Mouse (Mus musculus) left cerebral cortex, postnatal 10 days (tissue): ENCODE measurements around the gene Gm9573. TPM values are rescaled to one million over a fixed set of nuclear protein-coding genes. Genes with fewer than 3 reads are reported as not detected.
A peak's percentile ranks its signal among the peaks of the same experiment; 100 is the strongest.

Experiments used
- DNase-seq, 2 experiments: peaks; one replicate each; pipeline ENCODE4 v3.0.0; 2021 to 2022; ENCODE audit warnings: low spot score in 2 of 2, mixed read lengths in 1 of 2; ENCODE audit errors: extremely low spot score in 1 of 2
- intact Hi-C: fragments of 180-260 bp; cut with DNase I; formaldehyde crosslinking; loops from one replicate; pipeline ENCODE4 v1.15.1; 2025
- total RNA-seq, 2 experiments: library from RNA; stranded (reverse); gene quantifications; 2 replicates each; pipeline ENCODE4 v1.2.3; 2021

Gm9573 gene
- total RNA-seq: not detected

- no peak for DNase-seq
- intact Hi-C loops: no loop called here
These were observed at the start of gene Gm9573 for GRCm38 (mm10) chr17:35626537-35626936. TSS of gene Gm9573 (minus strand) at chr17:35626637.

- intact Hi-C loops: no loop called here
- peak; percentile 92 to 94 for DNase-seq
These were observed 47.1 kb upstream of the Gm9573 start, which contains the start of gene Gtf2h4 for GRCm38 (mm10) chr17:35673416-35674035. TSS of gene Gtf2h4 (minus strand) at chr17:35673739.

DNA sequence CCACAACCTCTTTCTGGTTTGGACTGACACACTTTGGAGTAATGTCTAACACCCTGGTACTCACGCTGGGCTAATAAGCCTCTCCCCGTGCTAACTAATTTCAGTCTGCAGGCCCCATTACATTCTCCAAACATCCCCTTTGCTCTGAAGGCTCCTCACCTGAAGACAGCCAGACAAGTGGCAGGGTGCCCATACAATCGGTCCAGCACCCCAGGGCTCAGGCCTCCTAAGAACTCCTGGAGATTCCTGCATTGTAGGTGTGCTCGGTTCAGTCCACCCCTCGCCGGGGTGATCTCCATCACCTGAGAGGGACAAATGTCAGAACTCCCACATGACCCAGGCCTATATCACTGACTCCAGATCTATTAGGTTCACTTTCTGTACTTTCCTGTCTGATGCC is 46.1 kb upstream of the Gm9573 start:
- intact Hi-C loops: no loop called here
- DNase-seq: no peak

DNA sequence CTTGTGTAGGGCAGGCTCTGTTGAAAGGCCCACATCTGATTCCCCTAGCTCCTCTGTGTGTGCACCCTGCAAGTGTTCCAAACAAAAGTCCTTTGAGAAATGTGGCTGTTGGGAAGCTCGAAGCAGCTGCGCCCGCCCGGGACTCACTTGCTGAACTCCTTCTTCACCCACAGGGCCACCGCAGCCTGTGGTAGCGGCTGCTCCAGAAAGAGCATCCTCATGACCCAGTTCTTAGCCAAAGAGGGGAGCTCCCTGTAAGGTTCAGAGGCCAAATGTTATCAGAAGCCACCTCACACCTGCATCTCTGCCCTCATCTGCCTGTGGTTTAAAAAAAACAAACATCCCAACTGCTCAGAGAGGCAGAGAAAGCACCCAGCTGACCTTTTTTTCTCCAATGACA is 45.4 kb upstream of the Gm9573 start:
- intact Hi-C loops: no loop called here

DNA sequence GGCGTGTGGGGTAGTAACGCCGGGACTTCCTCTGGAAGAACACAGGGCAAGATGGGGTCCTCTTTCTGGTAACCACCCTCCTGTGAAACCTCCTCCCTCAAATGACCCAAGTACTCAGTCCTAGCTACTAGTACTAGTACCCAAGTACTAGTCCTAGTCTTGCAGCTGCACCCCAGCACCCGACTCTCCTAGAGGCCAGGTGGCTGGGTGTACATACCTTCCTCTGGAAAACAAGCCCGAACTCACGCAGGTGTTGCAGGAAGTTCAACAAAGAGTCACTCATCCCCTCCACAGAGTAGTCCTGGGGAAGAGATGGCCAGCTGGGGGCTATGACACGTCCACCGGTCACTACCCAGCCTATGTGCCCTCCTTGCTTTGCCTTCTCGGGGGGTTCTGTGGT is 43.3 kb upstream of the Gm9573 start:
- no peak for DNase-seq
- intact Hi-C loops: no loop called here

More for the DNA sequence above, 45.4 kb upstream of the Gm9573 start:
- DNase-seq: no peak

GRCm38 (mm10) chr17:35667334-35668065 is 41.1 kb upstream of the Gm9573 start, which contains the start of gene Vars2:
TSS of gene Vars2 (minus strand) at chr17:35667592.
- DNase-seq: peak; percentile 96
- intact Hi-C loops: no loop called here

DNA sequence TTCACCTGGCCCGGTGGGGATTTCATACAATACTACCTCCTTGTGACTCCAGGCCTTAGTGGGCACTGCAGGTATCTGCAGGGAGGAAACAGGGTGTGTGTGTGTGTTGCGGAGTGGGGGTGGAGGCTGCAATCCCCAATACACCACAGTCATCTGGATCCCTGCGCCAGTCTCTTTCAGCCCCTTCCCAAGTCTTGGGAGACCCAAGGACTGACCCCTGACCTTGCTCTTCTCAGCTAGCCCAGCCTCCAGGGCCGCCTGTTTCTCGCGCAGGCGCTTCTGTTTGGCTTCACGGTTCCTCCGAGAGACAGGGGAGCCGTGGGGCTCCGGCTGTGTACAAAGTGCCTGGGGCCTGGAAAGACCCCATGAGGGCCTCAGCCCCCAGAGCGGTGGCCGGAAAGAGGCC is 40.4 kb upstream of the Gm9573 start:
- intact Hi-C loops: no loop called here
- peak; percentile 29 to 56 for DNase-seq

DNA sequence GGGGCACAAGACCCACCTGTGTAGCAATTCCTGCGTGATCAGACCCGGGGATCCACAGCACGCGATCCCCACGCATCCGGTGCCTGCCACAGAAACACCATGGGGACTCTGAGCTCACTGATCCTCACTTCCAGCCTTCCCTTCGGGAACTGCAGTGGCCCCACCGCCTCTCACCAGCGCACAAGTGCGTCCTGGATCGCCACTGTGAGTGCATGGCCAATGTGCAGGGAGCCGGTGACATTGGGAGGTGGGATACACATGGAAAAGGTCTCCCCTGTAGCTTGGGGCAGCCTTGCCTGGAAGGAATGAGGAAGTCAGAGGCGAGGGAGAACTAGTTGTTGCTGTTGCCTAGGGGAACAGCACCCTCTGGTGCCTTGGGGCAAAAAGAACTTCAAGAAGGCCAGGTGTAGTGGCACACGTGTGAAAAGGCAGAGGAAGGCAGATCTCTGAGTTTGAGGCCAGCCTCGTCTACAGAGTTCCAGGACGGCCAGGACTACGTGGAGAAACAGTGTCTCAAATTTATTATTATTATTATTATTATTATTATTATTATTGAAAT is 39.6 kb upstream of the Gm9573 start:
- peak in 1 of 2 experiments; percentile 44 for DNase-seq
- intact Hi-C loops: no loop called here

GRCm38 (mm10) chr17:35653086-35653485 is 26.6 kb upstream of the Gm9573 start:
- intact Hi-C loops: no loop called here

GRCm38 (mm10) chr17:35649429-35649828 is 23.0 kb upstream of the Gm9573 start:
- intact Hi-C loops: no loop called here
- no peak for DNase-seq

More at GRCm38 (mm10) chr17:35653086-35653485, 26.6 kb upstream of the Gm9573 start:
- no peak for DNase-seq

DNA sequence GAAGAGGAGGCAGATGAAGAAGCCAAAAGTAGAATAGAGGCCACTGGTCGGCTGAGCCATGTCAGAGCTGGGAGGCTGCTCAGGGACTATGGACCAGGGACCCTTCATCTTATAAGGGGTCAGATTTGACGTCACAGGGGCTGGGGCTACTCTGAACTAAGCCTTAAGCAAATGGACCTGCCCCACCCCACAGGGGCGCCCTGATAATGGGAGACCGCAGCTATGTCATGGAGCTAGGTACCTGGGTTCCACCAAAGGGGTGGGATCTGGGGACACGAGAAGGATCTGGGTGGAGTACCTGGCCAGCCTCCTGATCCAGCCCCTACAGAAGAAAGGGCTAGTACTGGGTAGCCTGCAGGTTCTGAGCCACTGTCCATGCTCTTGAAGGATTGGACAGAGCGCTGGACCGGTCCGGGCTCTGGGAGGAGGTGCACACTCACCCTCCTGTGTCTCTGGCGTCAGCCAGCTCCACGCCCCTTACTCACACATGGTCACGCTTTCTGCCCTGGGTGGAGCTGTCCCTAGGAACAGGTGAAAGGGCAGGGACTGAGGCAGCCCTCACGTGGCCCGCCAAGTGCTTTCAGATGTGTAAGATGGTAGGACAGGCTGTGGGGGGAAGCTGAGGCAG is 17.3 kb upstream of the Gm9573 start, which contains the start of gene Mucl3:
Mucl3 (minus strand) TSS at position 87 of the 628 bp plus-strand sequence.
- intact Hi-C loops: no loop called here
- DNase-seq: no peak

- intact Hi-C loops: loop anchor here (5.0 kb wide), 1 partner anchor 98 kb away; no protein-coding TSS in a partner anchor
These were observed 12.9 kb upstream of the Gm9573 start for GRCm38 (mm10) chr17:35639352-35639751.

DNA sequence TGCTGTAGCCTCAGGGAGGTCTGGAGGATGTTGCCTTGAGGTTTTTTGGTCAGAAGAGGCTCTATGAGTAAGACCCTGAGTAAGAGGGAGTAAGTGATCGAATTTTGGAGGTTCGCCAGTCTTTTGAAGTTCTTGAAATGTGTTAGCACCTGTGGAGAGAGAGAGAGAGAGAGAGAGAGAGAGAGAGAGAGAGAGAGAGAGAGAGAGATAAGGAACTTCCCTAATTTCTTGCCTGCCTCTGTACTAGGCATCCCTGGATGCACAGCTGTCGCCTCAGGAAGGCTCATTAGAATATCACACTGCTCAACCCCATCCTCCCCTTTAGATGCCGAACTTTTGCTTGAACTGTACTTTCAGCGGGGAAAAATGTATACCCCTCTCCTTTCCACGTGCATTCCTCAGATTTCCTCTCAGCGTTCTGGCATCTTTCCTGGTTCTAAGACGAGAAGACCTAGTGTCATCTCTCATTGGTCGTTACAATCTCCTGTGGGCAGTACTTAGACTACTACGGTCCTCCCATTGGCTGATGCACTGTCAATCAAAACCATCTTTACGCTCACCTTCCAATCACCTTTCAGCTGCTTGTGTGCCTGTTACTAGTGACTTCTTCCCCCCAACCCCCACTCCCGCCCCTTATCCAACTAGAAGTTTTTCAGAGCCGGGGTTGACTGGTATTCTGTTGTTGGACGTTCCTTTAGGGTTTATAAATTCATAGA is 12.2 kb upstream of the Gm9573 start:
- intact Hi-C loops: loop anchor here (5.0 kb wide), 1 partner anchor 99 kb away; no protein-coding TSS in a partner anchor
- DNase-seq: peak in 1 of 2 experiments; percentile 51

More at GRCm38 (mm10) chr17:35639352-35639751, 12.9 kb upstream of the Gm9573 start:
- DNase-seq: no peak

GRCm38 (mm10) chr17:35636363-35636762 is 9.9 kb upstream of the Gm9573 start:
- intact Hi-C loops: loop anchor here (5.0 kb wide), 1 partner anchor 101 kb away; no protein-coding TSS in a partner anchor
- peak in 1 of 2 experiments; percentile 63 for DNase-seq

- DNase-seq: peak; percentile 74 to 88
- intact Hi-C loops: loop anchor here (2.0 to 5.0 kb wide), 2 partner anchors 45 to 102 kb away; no protein-coding TSS in a partner anchor
These were observed 9.3 kb upstream of the Gm9573 start for GRCm38 (mm10) chr17:35635699-35636111.

GRCm38 (mm10) chr17:35635202-35635601 is 8.8 kb upstream of the Gm9573 start:
- intact Hi-C loops: loop anchor here (2.0 to 5.0 kb wide), 2 partner anchors 44 to 102 kb away; no protein-coding TSS in a partner anchor
- DNase-seq: peak in 1 of 2 experiments; percentile 50

DNA sequence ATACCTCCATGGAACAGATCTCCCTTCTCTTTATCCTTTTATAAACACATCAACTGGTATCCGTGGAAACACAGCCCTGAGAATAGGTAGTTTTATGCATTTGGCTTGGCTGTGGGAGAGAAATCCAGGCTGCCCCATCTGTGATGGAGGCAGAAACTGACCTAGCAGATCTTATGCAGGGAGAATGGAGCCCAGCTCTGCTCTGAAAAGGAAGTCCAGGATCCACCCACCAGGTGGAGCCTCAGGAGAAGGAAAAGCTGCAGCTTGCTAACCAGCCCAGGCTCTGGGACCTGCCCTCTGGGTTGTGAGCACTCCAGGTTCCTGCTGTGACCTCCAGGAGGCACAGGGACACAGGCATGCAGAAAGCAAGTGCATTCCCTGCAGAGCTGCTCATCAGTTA is 7.6 kb upstream of the Gm9573 start:
- intact Hi-C loops: loop anchor here (2.0 kb wide), 1 partner anchor 43 kb away; no protein-coding TSS in a partner anchor
- DNase-seq: peak; percentile 62 to 71

DNA sequence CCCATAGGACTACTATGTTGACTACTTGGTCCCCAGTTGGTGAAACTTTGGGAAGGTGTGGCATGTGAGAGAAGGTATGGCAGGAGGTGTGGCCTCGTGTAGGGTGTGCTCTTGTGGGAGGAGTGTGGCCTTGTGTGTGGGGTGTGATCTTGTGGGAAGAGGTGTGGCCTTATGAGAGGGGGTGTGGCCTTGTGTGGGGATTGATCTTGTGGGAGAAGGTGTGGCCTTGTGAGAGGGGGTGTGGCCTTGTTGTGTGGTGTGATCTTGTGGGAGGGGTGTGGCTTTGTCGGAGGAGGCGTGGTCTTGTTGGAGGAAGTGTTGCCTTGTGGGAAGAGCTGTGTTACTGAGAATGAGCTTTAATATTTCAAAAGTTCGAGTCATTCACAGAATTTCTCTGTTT is 9.3 kb downstream of the Gm9573 start:
- DNase-seq: no peak
- intact Hi-C loops: no loop called here
